Mouse (Mus musculus) olfactory bulb, adult 2 months (tissue): ENCODE measurements around the gene Tm4sf19. TPM values are rescaled to one million over a fixed set of nuclear protein-coding genes. Genes with fewer than 3 reads are reported as not detected.
"Not testable (repeated sequence)": the region's sequence is repeated elsewhere in the genome, so short reads cannot be mapped to it uniquely, and the experiment has no call there.

Experiments used
- H3K27ac ChIP-seq: fragments of 200-500 bp; 2 replicates; pipeline ENCODE4 v1.5.1; 2012; ENCODE audit warnings: low read depth, low read length; ENCODE audit not compliant: insufficient read depth
- H3K4me1 ChIP-seq: fragments of 200-500 bp; 2 replicates; pipeline ENCODE4 v1.6.1; 2012; ENCODE audit warnings: low read length; ENCODE audit not compliant: control insufficient read depth, insufficient read depth
- H3K4me3 ChIP-seq: fragments of 200-500 bp; 2 replicates; pipeline ENCODE4 v1.5.1; 2012; ENCODE audit warnings: mild to moderate bottlenecking, low read depth, low read length, moderate library complexity; ENCODE audit not compliant: insufficient read depth
- CTCF ChIP-seq: fragments of 200-500 bp; IDR thresholded peaks from 2 replicates; pipeline ENCODE4 v1.5.1; 2012; ENCODE audit warnings: low read depth, mild to moderate bottlenecking, low read length, moderate library complexity; ENCODE audit not compliant: insufficient read depth
- POLR2A ChIP-seq: fragments of 200-500 bp; IDR thresholded peaks from 2 replicates; pipeline ENCODE4 v1.6.1; 2012; ENCODE audit warnings: mild to moderate bottlenecking, low read depth, low read length, moderate library complexity; ENCODE audit not compliant: insufficient read depth
- WGBS: fragments of 180-500 bp; shearing (Covaris S2); methylation state at CpG from one replicate; pipeline ENCODE4 v1.1.7; 2018; 5-methylcytosine and 5-hydroxymethylcytosine counted together
- polyA plus RNA-seq: library from polyadenylated mRNA; stranded (reverse); fragments of >200 nt; gene quantifications from 2 replicates; pipeline ENCODE4 v1.2.4, GENCODE M21; 2012; ENCODE audit warnings: low replicate concordance; ENCODE audit not compliant: missing spikeins, insufficient read depth, insufficient read length

Gene Tm4sf19
- polyA plus RNA-seq, 1 experiment, result not detected

DNA sequence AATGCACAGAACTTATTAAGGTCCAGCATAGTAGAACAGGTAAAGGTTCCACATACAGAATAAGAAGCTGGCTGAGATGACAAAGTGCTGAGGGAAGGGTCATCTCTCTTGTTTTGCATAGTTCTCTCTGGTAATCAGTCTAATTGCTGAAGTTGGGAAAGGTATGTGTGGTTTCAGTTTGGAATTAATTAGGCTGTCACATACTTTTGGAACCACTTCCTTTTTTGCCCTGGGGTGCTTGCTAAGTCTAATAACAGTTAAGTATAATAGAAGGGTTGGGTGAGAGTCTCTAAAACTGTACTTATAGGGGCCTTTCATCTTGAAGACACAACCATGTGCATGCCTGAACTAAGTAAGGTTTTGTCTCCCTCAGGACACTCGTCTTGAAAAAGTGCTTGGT lies 36.4 kb downstream of the Tm4sf19 start:
- Histone ChIP-seq H3K4me1 (peaks cover 2% of the 10 kb centered on the region; the same call in 1 of the 2 replicates), H3K27ac (no peak overlapping the region), H3K4me3 (no peak overlapping the region)
- WGBS, result 66% methylated on average over 1 of the region's 1 CpGs
- TF ChIP-seq CTCF, result no peak
- no peak for TF ChIP-seq POLR2A

DNA sequence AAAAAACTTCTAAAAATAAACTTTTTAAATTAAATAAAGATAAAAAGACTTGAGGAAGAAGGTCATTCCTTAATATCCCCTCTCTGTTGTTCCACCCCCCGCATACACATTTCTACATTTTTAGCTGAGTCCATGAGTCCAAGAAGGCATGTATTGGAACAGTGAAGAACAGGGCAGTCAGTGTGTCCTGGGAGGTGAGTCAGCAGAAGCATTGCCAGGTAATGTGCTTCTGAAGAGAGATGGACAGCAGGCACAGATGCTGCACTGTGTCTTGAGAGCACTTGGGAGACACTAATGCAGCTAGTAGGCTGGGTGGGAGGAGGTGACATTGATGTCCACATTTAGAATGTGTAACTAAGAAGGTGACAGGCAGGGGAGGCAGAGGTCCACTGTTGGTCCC lies 37.0 kb downstream of the Tm4sf19 start:
- peaks cover 2% of the 10 kb centered on the region; the same call in 1 of the 2 replicates for H3K4me1 ChIP-seq
- no peak overlapping the region for H3K27ac ChIP-seq
- WGBS, result 96% methylated on average over 1 of the region's 1 CpGs
- TF ChIP-seq POLR2A, result no peak
- TF ChIP-seq CTCF, result no peak
- no peak overlapping the region for H3K4me3 ChIP-seq

- WGBS, result 80% methylated on average over 3 of the region's 3 CpGs
- Histone ChIP-seq H3K4me3 (no peak overlapping the region), H3K27ac (no peak overlapping the region), H3K4me1 (no peaks in the 10 kb centered on the region)
- no peak for TF ChIP-seq POLR2A
- no peak for TF ChIP-seq CTCF
Observed at GRCm38 (mm10) chr16:32441432-32441831, 41.1 kb downstream of the Tm4sf19 start.

GRCm38 (mm10) chr16:32444615-32445014 lies 44.3 kb downstream of the Tm4sf19 start:
- WGBS, result 87% methylated on average over 3 of the region's 3 CpGs
- not testable (repeated sequence) for H3K4me1 ChIP-seq, H3K27ac ChIP-seq, H3K4me3 ChIP-seq

DNA sequence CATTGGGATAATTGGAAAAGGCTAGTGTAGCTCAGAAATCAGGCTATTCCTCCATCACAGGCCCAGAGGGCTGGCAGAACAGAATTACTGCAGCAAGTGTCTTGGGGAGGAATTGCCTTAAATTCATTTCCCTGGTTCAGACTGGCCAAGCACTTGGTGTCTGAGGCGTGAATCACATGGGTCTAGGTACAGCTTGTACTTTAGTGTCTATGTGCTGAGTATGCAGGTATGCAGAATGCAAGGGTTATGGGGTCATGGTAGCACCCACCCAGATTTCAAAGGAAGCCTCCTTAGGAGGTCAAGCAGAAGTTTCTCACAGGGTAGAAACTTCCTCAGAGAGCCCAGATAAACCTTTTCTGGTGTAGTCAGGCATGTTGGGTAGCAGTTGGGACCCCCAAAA lies 45.3 kb downstream of the Tm4sf19 start:
- 96% methylated on average over 1 of the region's 1 CpGs for WGBS
- no peak overlapping the region for H3K4me3 ChIP-seq
- TF ChIP-seq CTCF (no peak), POLR2A (no peak)
- H3K4me1 ChIP-seq, result no peaks in the 10 kb centered on the region
- no peak overlapping the region for H3K27ac ChIP-seq

- H3K27ac ChIP-seq, result no peak overlapping the region
- no peaks in the 10 kb centered on the region for H3K4me1 ChIP-seq
- H3K4me3 ChIP-seq, result no peak overlapping the region
- TF ChIP-seq CTCF (no peak), POLR2A (no peak)
- 89% methylated on average over 2 of the region's 2 CpGs for WGBS
Observed at GRCm38 (mm10) chr16:32446563-32447138, 46.3 kb downstream of the Tm4sf19 start.

DNA sequence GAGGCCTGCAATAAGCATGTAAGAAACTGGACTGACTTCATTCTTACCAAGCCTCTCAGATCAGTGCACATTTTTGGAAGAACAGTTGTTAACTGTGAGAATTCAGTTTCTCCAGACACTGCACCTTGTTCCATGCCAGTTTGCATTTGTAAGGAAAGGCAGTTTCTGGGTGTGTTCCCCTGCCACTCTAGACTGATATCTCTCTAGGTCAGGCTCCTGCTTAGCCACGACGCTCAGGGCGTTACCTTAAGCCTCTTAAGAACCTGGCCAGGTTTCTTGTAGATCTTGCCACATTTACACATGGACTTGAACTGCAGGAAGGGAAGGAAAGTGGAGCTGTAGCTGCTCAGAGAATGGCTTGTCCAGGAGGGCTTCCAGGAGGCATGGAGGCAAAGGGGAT lies 49.4 kb downstream of the Tm4sf19 start:
- TF ChIP-seq CTCF (no peak), POLR2A (no peak)
- WGBS, result 84% methylated on average over 3 of the region's 3 CpGs
- Histone ChIP-seq H3K27ac (no peak overlapping the region), H3K4me3 (no peak overlapping the region), H3K4me1 (no peaks in the 10 kb centered on the region)

- H3K27ac ChIP-seq, result no peak overlapping the region
- WGBS, result 99% methylated on average over 2 of the region's 2 CpGs
- TF ChIP-seq POLR2A, result no peak
- no peak for TF ChIP-seq CTCF
- no peak overlapping the region for H3K4me3 ChIP-seq
- H3K4me1 ChIP-seq, result no peaks in the 10 kb centered on the region
Observed at GRCm38 (mm10) chr16:32450133-32450532, 49.8 kb downstream of the Tm4sf19 start.

DNA sequence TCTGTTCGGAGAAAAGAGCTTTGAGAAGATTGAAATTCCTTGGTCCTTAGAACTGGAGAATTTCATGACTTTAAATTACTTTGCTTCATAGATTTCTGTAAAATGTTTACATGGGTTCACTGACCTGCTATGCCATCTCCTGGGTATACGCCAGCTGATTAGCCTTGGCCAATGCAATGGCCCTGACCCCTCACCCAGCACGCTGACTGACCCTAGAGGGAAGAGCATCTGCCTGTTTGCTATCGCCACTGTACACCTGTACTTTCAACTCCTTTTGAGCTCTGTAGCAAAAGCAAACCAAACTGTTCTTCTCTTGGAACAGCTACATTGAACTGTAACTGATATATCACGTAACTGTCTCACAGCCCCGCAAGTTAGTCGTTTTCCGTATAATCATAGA lies 52.8 kb downstream of the Tm4sf19 start:
- TF ChIP-seq POLR2A (no peak), CTCF (no peak)
- 95% methylated on average over 8 of the region's 8 CpGs for WGBS
- H3K4me3 ChIP-seq, result no peak overlapping the region

DNA sequence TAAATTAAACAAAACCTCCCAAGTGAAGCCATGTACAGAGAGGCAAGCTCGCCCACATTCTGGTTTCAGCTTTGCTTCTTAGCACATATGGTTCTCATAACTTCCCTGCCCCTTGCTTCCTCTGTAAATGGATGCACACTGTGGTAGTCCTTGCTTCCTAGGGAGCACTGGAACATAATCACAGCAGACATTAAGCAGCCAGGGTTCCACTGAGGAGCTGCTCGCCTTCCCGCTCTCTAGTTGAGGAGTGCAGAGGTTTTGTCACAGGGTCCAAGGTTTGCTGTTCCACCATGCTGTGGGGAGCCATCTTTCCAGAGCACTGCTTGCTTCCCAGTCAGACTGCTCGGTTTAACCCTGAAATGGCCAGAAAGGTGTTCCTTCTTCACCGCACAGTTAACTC lies 54.3 kb downstream of the Tm4sf19 start:
- 94% methylated on average over 5 of the region's 5 CpGs for WGBS
- Histone ChIP-seq H3K27ac (no peak overlapping the region), H3K4me3 (no peak overlapping the region), H3K4me1 (no peaks in the 10 kb centered on the region)
- TF ChIP-seq POLR2A (no peak), CTCF (no peak)

More for the DNA sequence above, 52.8 kb downstream of the Tm4sf19 start:
- no peaks in the 10 kb centered on the region for H3K4me1 ChIP-seq
- H3K27ac ChIP-seq, result no peak overlapping the region
